Mouse (Mus musculus) gonadal fat pad, adult 2 months (tissue): ENCODE data around the gene C130050O18Rik. TPM values are rescaled to one million over a fixed set of nuclear protein-coding genes. Genes with fewer than 3 reads are reported as not detected.

Experiments used
- DNase-seq: peaks from one replicate; pipeline ENCODE4 v3.0.0-alpha.2; 2012; ENCODE audit warnings: low read depth
- polyA plus RNA-seq: library from polyadenylated mRNA; depleted of rRNA; stranded (reverse); fragments of >200 nt; gene quantifications from 2 replicates; pipeline ENCODE4 v1.2.3, GENCODE M21; 2012

The C130050O18Rik gene
- polyA plus RNA-seq, 1 experiment = 1.4 TPM

- DNase-seq = no peak
Observed at GRCm38 (mm10) chr5:139397359-139397916, 7.6 kb upstream of the C130050O18Rik start.

DNA sequence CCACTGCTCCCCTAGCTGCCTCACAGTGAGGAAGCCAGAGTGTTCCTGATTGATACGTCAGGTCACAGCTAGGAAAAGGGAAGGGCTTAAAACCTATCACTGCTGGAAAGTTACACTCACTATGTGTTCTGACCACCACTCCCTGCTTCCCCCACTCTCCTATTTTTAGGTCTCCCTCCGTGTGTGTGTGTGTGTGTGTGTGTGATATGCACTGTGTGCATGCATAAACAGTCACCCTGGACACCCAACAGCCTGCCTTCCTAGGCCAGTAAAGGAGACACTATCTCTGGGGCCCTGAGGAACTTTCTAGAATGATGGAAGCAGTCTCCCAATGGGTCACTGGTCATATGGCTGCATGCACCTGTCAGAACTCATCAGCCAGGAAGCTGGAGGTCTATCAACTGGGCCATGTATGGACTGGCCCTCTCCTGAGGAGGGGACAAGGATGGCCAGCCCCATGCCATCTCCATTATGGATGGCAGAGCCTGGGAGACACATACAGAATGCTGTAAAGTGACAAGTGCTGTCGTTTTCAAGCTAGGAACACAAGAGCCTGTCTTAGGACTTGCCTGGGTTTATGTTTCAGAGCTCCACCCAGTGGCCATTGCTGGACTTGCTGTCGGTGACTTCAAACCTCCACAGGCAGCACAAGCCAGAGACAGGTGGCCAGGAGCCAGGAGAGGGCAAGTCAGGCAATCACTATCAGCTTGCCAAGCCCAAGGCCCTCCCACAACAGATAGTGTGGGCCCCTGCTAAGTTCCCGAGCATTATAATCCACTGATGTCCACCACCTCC, 6.9 kb upstream of the C130050O18Rik start:
- peak; percentile 42 for DNase-seq

- DNase-seq = no peak
Observed at GRCm38 (mm10) chr5:139398786-139399185, 6.3 kb upstream of the C130050O18Rik start.

- DNase-seq = no peak
Observed at GRCm38 (mm10) chr5:139399991-139400390, 5.1 kb upstream of the C130050O18Rik start.

DNA sequence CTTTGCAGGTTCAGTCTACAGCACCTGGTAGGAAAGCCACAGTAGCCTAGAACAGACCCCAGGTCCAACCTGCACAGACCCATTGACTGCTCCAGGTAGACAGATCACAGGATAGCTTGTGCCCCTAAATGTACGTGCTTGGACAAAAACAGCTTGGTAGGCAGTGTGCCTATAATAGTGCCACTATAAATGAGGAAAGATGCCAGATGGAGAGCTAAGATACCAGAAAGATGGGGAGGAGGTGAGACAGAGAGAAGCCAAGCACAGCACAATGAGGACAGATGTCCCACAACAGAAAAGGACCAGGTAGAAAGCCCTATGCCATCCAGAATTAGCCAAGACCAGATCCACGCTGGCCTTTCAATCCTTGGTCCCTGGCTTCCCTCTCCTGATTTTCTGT, 3.0 kb upstream of the C130050O18Rik start:
- DNase-seq = no peak

DNA sequence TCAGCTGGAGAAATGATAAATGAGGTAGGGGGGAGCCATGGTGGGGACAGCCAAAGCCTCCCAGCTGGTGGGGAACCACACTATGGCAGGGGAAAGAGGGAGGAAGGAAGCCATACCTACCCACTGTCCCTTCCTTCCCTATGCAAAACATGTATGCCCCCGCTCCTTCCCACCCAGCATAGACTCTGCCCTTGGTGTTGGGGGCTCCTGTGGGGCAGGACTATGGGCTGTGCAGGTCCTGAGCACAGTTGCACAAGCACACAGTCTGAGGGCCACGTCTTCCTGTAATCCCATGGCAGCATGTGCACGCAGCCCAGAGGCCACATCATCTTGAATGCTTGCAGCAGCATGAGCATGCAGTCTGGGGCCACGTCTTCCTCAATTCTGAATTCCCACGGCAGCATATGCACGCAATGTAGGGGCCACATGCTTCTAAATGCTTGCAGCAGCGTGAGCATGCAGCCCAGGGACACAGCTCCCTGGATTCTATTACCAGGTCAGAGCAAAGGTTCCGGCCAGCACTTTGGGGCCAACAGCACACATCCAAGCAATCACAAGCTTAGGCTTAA, 1.3 kb upstream of the C130050O18Rik start:
- DNase-seq = no peak

DNA sequence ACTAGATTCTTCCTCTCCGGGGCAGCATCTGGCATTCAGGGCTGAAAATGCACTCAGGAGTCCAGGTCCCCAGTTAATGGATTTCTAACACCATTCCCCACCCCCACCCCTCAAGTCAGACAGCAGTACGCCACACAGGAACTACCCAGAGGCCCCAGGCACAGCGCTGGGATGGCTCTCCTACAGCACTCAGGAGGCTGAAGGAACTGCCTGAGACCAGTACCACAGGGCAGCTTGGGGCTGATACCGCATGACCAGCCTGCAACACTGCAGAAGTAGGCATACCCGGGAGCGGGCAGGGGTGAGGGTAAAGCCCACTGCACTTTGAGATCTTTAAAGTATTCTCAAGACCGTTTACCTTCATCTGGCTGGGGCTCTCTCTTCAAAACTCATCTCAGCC, 398 bp downstream of the C130050O18Rik start:
- no peak for DNase-seq

GRCm38 (mm10) chr5:139405953-139406352, 873 bp downstream of the C130050O18Rik start:
- no peak for DNase-seq

DNA sequence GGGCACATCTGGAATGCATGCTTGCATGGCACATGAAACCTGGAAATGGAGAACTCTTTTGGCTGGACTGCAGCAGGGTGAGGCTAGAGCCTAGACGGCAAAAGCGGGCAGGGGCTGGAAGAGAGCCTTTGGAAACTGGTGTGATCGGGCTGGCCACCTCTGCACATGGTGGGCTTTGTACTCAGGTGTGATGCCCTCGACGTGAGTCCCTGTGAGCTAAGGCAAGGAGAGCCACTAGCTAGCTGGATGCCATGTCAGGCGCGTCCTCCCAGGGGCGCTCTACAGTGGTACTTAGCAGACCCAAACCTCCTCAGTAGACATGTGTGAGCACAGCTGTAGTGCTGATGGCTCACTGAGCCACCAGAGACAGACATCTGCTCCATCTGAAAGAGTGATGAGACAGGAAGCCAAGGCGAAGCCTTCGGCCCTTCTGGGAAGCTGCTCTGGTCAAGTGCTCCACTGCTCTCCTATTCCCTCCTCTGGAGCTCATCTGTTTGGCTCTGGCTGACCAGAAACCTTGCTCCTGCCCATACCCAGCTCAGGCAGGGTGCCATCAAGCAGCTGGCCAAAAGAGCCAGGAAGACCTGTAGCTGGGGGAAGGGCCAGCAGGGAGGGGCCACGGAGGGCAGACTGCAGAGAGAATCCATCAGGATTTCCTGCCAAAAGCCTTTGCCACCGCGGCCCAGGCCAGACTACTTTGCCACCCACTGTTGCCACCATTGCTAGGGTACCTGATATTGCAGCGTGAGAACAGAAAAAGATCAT, 2.2 kb downstream of the C130050O18Rik start:
- no peak for DNase-seq

DNA sequence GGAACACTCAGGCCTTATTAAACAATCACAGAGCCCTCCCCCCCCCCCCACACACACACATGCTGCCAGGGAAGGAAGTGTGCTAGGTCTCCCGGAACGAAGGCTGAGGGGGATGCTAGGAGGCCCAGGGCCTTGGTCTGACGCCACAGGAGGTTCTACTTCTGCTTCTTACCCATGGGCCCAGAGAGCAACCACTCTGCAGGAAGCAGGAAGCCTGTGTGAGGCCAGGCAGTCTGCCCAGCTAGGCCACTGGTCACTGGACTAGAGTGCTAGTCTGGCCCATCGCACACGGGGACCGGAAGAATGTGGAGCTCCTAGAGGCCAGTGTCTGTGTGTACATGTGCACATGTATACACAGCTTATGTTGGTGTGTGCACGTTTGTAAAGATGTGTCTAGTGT, 3.4 kb downstream of the C130050O18Rik start:
- no peak for DNase-seq

- DNase-seq = no peak
Observed at GRCm38 (mm10) chr5:139409412-139409811, 4.3 kb downstream of the C130050O18Rik start.

GRCm38 (mm10) chr5:139410056-139410455, 5.0 kb downstream of the C130050O18Rik start:
- DNase-seq = no peak

DNA sequence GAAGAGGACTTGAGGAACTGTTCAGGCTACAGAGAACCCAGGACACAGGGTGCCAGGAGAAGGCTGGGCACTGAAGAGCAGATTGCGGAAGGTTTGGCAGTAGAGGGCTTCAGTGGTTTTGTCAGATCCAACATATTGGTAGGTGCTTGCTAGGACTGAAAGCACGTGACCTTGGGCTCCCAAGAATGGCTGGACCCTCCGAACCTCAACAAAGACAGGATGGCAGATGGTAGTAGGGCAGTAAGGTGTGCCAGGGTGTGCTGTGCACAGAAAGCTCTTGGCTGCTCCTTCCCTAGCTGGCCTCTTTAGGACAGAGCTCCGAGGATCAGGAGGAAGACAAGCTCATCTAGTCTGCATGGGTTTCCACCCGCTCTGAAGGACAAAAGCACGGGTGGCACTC, 6.0 kb downstream of the C130050O18Rik start:
- DNase-seq = no peak

GRCm38 (mm10) chr5:139411665-139412314, 6.7 kb downstream of the C130050O18Rik start:
- no peak for DNase-seq

DNA sequence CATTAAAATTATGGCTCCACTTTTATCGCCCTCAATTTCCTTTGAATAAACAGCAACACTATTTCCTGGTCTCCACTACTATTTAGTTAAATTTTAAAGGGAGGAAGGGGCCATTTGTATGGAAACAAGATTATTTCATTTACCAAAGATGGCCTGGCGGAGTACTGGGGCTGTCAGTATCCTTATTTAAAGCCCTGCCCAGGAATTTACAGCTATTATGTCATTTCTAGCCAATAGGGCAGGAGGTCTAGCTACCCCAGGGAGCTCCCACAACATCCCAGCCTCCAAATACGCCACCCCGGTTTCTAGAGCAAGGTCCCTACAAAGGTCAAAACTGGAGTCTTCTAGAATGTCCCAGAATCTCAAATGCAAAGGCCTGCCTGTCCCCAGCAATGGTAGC, 8.5 kb downstream of the C130050O18Rik start:
- DNase-seq = no peak

DNA sequence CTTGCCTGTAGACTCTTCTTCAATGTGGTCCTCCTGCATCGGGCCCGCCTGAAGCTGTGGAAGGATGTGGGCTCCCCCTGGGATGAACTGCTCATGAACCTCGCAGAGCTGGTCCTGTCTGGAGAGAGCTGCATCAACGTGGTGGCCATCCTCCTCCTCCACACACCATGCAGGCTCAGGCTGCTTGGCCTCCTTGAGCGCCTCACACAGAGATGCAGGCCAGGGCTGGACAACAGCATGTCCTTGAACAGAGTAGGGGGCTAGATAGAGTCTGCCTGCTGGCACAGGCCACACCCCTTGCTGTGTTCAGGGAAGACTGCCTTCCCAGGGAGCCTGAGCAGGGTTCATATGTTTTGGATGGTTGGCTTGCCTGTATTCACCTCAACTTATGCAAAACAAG, 9.9 kb downstream of the C130050O18Rik start:
- DNase-seq = no peak

DNA sequence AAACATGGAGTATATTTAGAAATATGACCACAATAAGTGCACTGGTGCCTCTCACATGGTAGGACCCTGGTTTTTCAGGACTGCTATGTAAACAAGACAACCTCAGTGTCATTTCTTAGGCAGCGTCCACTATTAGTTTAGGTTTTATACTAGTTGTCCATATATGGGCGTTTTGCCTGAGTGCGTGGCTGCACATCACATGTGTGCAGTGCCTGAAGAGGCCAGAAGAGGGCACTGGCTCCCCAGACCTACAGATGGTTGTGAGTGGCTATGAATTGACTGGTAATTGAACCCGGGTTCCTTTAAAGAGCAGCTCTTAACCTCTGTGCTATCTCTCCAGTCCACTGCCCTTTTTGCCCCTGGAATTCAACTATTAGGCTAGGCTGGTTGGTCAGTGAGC, 11.9 kb downstream of the C130050O18Rik start:
- DNase-seq = no peak

GRCm38 (mm10) chr5:139417480-139417879, 12.4 kb downstream of the C130050O18Rik start:
- no peak for DNase-seq

DNA sequence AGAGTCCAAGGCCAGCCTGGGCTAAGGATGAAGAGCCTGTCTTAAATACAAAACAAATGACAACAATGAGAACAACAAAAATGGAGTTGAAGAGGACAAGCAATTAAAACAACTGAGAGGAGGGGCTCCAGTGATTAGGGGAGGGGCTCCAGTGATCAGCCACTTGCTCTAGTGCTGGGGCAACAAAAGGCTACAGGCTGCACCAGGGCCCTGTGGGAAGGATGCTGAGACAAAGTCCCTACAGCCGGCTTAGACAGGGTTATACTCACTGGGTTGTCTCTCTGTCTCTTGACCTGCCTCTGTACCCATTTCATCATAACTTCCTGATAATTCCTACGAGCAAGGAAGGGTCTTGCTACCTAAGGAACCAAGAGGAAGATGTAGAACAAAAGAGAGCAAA, 13.0 kb downstream of the C130050O18Rik start:
- DNase-seq = no peak

- DNase-seq = no peak
Observed at GRCm38 (mm10) chr5:139418633-139419032, 13.6 kb downstream of the C130050O18Rik start.

DNA sequence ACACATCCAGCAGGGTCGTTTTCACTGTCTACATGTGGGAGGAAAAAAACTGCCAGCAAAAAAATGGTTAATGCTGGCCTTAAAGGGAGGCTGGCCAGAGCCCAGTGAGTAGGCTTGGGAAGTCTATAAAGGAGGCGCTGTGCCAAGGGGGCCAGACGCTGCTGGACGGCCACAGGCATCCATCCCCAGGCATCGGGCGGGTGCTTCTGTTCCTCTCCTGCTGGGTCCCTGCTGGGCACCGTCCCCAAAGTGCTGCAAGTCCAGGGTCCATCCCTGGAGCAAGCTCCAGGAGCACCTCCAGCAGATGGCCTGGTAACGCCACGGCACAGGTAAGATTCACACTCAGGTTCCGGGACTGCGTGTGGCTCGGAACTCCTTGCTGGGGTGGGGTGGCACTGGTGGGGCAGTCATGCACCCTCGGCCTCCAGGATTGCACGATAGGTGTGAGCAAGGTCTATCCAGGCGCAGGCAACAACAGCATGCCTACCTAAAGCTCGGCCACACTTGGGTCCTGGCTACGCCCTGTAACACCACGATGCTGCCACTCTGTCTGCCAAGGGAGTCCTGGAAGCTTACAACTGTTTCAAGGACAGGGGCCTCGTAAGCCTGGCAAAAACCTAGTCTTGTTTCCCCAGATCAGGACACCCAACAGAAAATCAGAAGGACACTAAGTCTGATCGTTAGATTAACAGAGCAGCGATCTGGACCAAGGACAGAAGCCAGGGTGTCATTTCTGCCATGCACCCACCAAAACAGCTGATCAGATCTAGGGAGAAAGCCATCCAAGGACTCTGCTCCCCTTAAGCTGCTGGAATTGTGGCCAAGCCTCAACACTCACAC, 18.2 kb downstream of the C130050O18Rik start, which contains the start of gene Gper1:
Gene Gper1 (plus strand): TSS at position 126 of the 840 bp plus-strand sequence.
- DNase-seq = no peak
